Mouse (Mus musculus): ENCODE results near the gene Fam89b. TPM values are rescaled to one million over a fixed set of nuclear protein-coding genes. Genes with fewer than 3 reads are reported as not detected.

Gene Fam89b
- total RNA-seq (2014; rRNA removed) (6.8 and 9.9 TPM in 2 replicates), polyA plus RNA-seq (2012; rRNA removed) (51.7 and 56.6 TPM in 2 replicates)

DNA sequence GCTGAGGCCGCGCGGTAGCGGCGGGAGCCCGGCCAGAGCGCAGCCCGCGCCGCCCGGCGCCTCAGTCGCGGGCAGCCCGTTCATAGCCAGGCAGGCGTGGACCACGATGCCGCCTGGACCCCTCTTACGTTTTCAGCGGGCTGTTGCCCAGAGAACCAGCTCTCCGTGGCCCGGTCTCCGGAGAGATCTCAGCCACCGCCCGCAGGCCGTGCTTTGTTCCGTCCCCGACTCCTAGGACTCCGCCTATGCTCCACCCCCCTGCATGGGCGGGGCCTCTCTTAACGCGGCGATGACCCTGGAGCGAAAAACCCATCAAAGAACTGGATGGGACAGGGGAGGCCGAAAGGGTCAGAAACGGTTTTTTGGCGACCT is at the start of gene Fam89b:
TSS of gene Fam89b (minus strand) at position 210 of the 372 bp plus-strand sequence.
- peaks cover 18% of the 10 kb centered on the region for H3K4me1 ChIP-seq (ENCODE audit: control insufficient read depth, insufficient read depth, low read length)
- peak within 1 kb of the TSS; percentile 89 for H3K9ac ChIP-seq (ENCODE audit: low read depth, low read length)
- under 1% methylated on average over 37 of the region's 37 CpGs for WGBS
- no peaks in the 10 kb centered on the region for H3K36me3 ChIP-seq (ENCODE audit: control insufficient read depth, insufficient read depth, low read length)
- DNase-seq (ENCODE audit: extremely low read depth, low read depth, low spot score) = peak; percentile 66
- H3K4me3 ChIP-seq (ENCODE audit: insufficient read depth, low read depth, low read length) = peak within 1 kb of the TSS; percentile 88
- no peak for TF ChIP-seq CTCF (IDR thresholded peaks at IDR 0.05; ENCODE audit: low read depth, low read length)
- TF ChIP-seq POLR2A (IDR thresholded peaks at IDR 0.05; ENCODE audit: extremely low read depth, insufficient read depth, low read length) = peak; percentile 76
- H3K27ac ChIP-seq (replicated peaks; ENCODE audit: insufficient read depth, low read depth, low read length) = peak within 1 kb of the TSS; percentile 66
- no peaks in the 10 kb centered on the region; the same call in 1 of the 2 replicates for H3K79me2 ChIP-seq (ENCODE audit: control insufficient read depth, insufficient read depth, low read length)
- no peaks in the 10 kb centered on the region for H3K27me3 ChIP-seq (ENCODE audit: control insufficient read depth, insufficient read depth, low read length)

DNA sequence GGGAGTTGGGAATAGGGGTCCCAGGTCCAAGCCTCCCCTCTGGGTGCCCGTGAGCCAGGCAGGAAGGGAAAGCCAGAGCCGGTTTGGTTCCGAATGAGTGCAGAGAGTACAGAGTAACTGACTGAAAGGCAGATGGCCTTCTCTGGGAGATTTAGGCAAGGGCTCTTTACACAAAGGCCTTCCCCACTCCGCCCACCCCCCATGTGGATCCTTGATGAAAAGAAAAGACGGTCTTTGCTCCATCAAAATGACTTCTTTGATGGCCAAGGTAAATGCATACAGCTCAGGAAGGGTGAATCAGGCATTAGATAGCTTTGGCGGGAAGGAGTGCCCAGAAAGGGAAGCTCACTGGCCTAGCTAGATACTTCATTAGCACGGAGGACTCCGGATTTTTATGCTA is 48.9 kb upstream of the Fam89b start:
- no peak for DNase-seq (ENCODE audit: extremely low read depth, low read depth, low spot score)
- Histone ChIP-seq H3K9ac (ENCODE audit: low read depth, low read length) (no peak overlapping the region), H3K27ac (replicated peaks; ENCODE audit: insufficient read depth, low read depth, low read length) (no peak overlapping the region), H3K4me3 (ENCODE audit: insufficient read depth, low read depth, low read length) (no peak overlapping the region), H3K79me2 (ENCODE audit: control insufficient read depth, insufficient read depth, low read length) (no peaks in the 10 kb centered on the region), H3K4me1 (ENCODE audit: control insufficient read depth, insufficient read depth, low read length) (no peaks in the 10 kb centered on the region), H3K36me3 (ENCODE audit: control insufficient read depth, insufficient read depth, low read length) (no peaks in the 10 kb centered on the region), H3K27me3 (ENCODE audit: control insufficient read depth, insufficient read depth, low read length) (no peaks in the 10 kb centered on the region)
- TF ChIP-seq POLR2A (IDR thresholded peaks at IDR 0.05; ENCODE audit: extremely low read depth, insufficient read depth, low read length) (no peak), CTCF (IDR thresholded peaks at IDR 0.05; ENCODE audit: low read depth, low read length) (no peak)
- 79% methylated on average over 8 of the region's 8 CpGs for WGBS

DNA sequence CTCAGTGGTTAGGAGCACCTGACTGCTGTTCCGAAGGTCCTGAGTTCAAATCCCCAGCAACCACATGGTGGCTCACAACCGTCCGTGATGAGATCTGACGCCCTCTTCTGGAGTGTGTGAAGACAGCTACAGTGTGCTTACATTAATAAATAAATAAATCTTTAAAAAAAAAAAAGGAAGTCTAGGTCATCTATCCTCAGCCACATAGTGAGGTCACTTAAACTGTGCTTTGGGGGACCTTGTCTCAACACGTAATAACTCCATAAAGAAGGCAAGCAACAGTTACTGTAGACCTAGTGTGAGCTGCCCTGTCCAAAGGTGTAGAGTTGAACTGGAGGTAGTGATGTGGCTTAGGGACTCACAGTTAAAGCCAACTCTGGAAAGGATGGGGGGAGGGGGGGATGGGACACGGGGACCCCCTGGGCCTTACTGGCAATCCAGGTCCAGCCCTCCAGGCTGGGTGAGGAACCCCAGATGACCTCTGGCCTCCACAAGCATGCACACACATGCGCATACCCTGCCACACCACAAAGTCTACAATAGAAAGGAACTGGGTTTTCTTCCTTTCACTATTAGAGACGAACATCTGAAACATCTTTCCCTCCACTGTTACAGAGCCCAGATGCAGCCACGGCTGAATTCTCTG is 48.1 kb upstream of the Fam89b start:
- 80% methylated on average over 9 of the region's 9 CpGs for WGBS
- no peak for DNase-seq (ENCODE audit: extremely low read depth, low read depth, low spot score)
- Histone ChIP-seq H3K27me3 (ENCODE audit: control insufficient read depth, insufficient read depth, low read length) (no peaks in the 10 kb centered on the region), H3K4me1 (ENCODE audit: control insufficient read depth, insufficient read depth, low read length) (no peaks in the 10 kb centered on the region), H3K36me3 (ENCODE audit: control insufficient read depth, insufficient read depth, low read length) (no peaks in the 10 kb centered on the region), H3K79me2 (ENCODE audit: control insufficient read depth, insufficient read depth, low read length) (no peaks in the 10 kb centered on the region), H3K9ac (ENCODE audit: low read depth, low read length) (no peak overlapping the region), H3K27ac (replicated peaks; ENCODE audit: insufficient read depth, low read depth, low read length) (no peak overlapping the region), H3K4me3 (ENCODE audit: insufficient read depth, low read depth, low read length) (no peak overlapping the region)
- TF ChIP-seq POLR2A (IDR thresholded peaks at IDR 0.05; ENCODE audit: extremely low read depth, insufficient read depth, low read length) (no peak), CTCF (IDR thresholded peaks at IDR 0.05; ENCODE audit: low read depth, low read length) (no peak)

DNA sequence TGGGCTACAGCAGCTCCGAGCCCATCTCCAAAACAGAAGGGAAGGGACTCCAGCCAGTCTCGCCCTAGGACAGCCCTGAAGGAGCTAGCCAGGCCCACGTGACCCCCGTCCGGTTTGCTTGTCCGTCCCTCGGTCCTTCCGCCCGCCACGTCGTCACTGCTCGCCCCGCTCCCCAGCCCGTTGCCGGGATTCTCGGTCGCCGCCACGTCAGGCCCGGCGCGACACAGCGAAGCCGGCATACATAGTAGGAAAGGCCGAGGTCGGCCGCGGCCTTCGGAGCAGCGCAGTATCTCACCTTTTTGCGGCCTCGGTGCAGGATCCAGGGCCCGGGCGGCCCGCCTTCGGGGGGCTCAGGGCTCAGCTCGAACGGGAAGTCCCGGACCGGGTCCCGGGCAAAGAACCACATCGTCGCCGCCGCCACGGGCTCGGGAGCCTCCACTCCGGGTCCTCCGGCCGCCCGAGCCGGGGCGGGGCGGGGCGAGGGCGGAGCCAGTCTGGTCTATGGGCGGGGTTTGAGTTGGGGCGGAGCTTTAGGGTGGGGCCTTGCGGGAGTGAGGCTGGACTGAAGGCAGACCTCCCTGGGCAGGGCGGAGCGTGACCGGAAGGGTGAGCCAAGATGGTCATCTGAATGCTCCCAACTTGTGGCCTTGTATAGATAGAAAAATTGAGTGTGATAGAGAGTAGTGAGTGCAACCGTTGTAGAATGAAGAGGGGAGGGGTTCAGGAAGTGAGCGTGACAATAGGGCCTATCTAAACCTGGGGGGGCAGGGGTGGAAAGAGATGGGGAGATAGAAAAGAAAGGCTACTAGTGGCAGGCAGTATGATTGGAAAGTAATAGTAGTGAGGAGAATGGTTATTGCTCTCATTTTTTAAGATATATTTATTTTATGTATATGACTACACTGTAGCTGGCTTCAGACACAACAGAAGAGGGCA is 41.7 kb upstream of the Fam89b start, which contains the start of gene Scyl1:
TSS of gene Scyl1 (minus strand) at position 495 of the 936 bp plus-strand sequence.
- 2% methylated on average over 64 of the region's 64 CpGs for WGBS
- peak; percentile 69; the same call in 1 of the 2 replicates for TF ChIP-seq POLR2A (IDR thresholded peaks at IDR 0.05; ENCODE audit: extremely low read depth, insufficient read depth, low read length)
- 0 out of 2 replicates have a peak, but pooled peaks have one; percentile 4 for TF ChIP-seq CTCF (IDR thresholded peaks at IDR 0.05; ENCODE audit: low read depth, low read length)
- H3K27ac ChIP-seq (replicated peaks; ENCODE audit: insufficient read depth, low read depth, low read length) = peak within 1 kb of the TSS; percentile 78
- H3K4me1 ChIP-seq (ENCODE audit: control insufficient read depth, insufficient read depth, low read length) = peaks cover 6% of the 10 kb centered on the region
- peaks cover 5% of the 10 kb centered on the region; the same call in 1 of the 2 replicates for H3K79me2 ChIP-seq (ENCODE audit: control insufficient read depth, insufficient read depth, low read length)
- H3K27me3 ChIP-seq (ENCODE audit: control insufficient read depth, insufficient read depth, low read length) = no peaks in the 10 kb centered on the region
- peak within 1 kb of the TSS; percentile 70 for H3K4me3 ChIP-seq (ENCODE audit: insufficient read depth, low read depth, low read length)
- H3K36me3 ChIP-seq (ENCODE audit: control insufficient read depth, insufficient read depth, low read length) = peaks cover 3% of the 10 kb centered on the region; the same call in 1 of the 2 replicates
- H3K9ac ChIP-seq (ENCODE audit: low read depth, low read length) = peak within 1 kb of the TSS; percentile 79
- DNase-seq (ENCODE audit: extremely low read depth, low read depth, low spot score) = peak; percentile 80

DNA sequence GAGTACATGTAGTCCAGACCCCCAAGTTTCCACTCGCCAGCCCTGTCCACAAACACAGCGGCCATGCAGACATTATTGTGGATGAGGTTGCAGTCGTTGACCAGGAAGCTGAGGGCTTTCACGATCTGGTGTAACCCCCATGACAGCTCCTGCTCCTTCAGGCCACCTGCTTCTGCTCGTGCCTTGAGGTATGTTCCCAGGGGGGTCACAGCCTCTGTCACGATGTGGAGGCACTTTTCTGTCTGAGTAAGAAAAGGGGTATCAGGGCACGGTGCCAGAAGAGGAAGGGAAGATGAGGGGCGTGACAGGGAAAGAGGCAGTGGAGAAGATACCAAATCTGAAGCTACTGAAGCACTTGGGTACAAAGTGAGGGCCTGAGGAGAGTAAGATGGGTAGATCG is 40.9 kb upstream of the Fam89b start:
- 57% methylated on average over 9 of the region's 9 CpGs for WGBS
- H3K4me1 ChIP-seq (ENCODE audit: control insufficient read depth, insufficient read depth, low read length) = peaks cover 6% of the 10 kb centered on the region
- peaks cover 5% of the 10 kb centered on the region; the same call in 1 of the 2 replicates for H3K79me2 ChIP-seq (ENCODE audit: control insufficient read depth, insufficient read depth, low read length)
- no peak overlapping the region for H3K27ac ChIP-seq (replicated peaks; ENCODE audit: insufficient read depth, low read depth, low read length)
- peaks cover 6% of the 10 kb centered on the region for H3K36me3 ChIP-seq (ENCODE audit: control insufficient read depth, insufficient read depth, low read length)
- peak overlapping the region; percentile 79 for H3K9ac ChIP-seq (ENCODE audit: low read depth, low read length)
- no peaks in the 10 kb centered on the region for H3K27me3 ChIP-seq (ENCODE audit: control insufficient read depth, insufficient read depth, low read length)
- H3K4me3 ChIP-seq (ENCODE audit: insufficient read depth, low read depth, low read length) = peak overlapping the region; percentile 70
- DNase-seq (ENCODE audit: extremely low read depth, low read depth, low spot score) = no peak
- TF ChIP-seq POLR2A (IDR thresholded peaks at IDR 0.05; ENCODE audit: extremely low read depth, insufficient read depth, low read length) = no peak
- TF ChIP-seq CTCF (IDR thresholded peaks at IDR 0.05; ENCODE audit: low read depth, low read length) = no peak

All from liver, adult 2 months (tissue).